Mouse (Mus musculus) liver, embryonic 13.5 days (tissue): ENCODE measurements around the gene Cuedc1. TPM values are rescaled to one million over a fixed set of nuclear protein-coding genes. Genes with fewer than 3 reads are reported as not detected.

Source experiments
- ATAC-seq: fragments of 200-750 bp; cut with Nextera tagmentation; 2 replicates; pipeline ENCODE4 v1.8.0; 2017; ENCODE audit warnings: low read depth, mild to moderate bottlenecking, moderate number of reproducible peaks, moderate library complexity
- DNase-seq: peaks from one replicate; pipeline ENCODE4 v3.0.0; 2022
- H3K27ac ChIP-seq: fragments of 300-500 bp; sonication (generic); 2 replicates; pipeline ENCODE4 v1.5.1; 2015; ENCODE audit warnings: moderate library complexity, mild to moderate bottlenecking, inconsistent platforms
- H3K27me3 ChIP-seq: fragments of 300-500 bp; sonication (generic); 2 replicates; pipeline ENCODE4 v1.6.1; 2015; ENCODE audit warnings: mild to moderate bottlenecking, inconsistent platforms
- H3K36me3 ChIP-seq: fragments of 300-500 bp; sonication (generic); 2 replicates; pipeline ENCODE4 v1.6.1; 2015; ENCODE audit warnings: mild to moderate bottlenecking, inconsistent platforms
- H3K4me1 ChIP-seq: fragments of 300-500 bp; sonication (generic); replicated peaks from 2 replicates; pipeline ENCODE4 v1.6.1; 2015; ENCODE audit warnings: inconsistent platforms
- H3K4me2 ChIP-seq: fragments of 300-500 bp; sonication (generic); 2 replicates; pipeline ENCODE4 v1.6.1; 2015; ENCODE audit warnings: inconsistent platforms, mild to moderate bottlenecking, moderate library complexity
- H3K4me3 ChIP-seq: fragments of 300-500 bp; sonication (generic); replicated peaks from 2 replicates; pipeline ENCODE4 v1.5.1; 2015; ENCODE audit warnings: mild to moderate bottlenecking, inconsistent platforms
- H3K9ac ChIP-seq: fragments of 300-500 bp; sonication (generic); 2 replicates; pipeline ENCODE4 v1.6.1; 2015; ENCODE audit warnings: mild to moderate bottlenecking, inconsistent platforms
- H3K9me3 ChIP-seq: fragments of 300-500 bp; sonication (generic); replicated peaks from 2 replicates; pipeline ENCODE4 v1.6.1; 2016; ENCODE audit warnings: inconsistent platforms
- WGBS: fragments of 180-500 bp; shearing (Covaris S2); methylation state at CpG from one replicate; pipeline ENCODE4 v1.1.7; 2015; ENCODE audit not compliant: insufficient replicate concordance; 5-methylcytosine and 5-hydroxymethylcytosine counted together
- polyA plus RNA-seq: library from polyadenylated mRNA; unstranded; fragments of >200 nt; fragmentation: Nextera tagmentation; extraction: Ambion mirVana; gene quantifications from 2 replicates; pipeline ENCODE4 v1.2.1, GENCODE M21; 2015

Cuedc1 gene
- polyA plus RNA-seq, 1 experiment from 2014 or later: 1.6 TPM

- 35% methylated on average over 6 of the region's 6 CpGs for WGBS
- H3K9me3 ChIP-seq: no peaks in the 10 kb centered on the region
- H3K36me3 ChIP-seq: no peaks in the 10 kb centered on the region
- H3K9ac ChIP-seq: no peak overlapping the region
- H3K27me3 ChIP-seq: peaks cover 11% of the 10 kb centered on the region; the same call in 1 of the 2 replicates
- H3K27ac ChIP-seq: no peak overlapping the region
- no peak overlapping the region for H3K4me2 ChIP-seq
- no peak for DNase-seq
- ATAC-seq: no peak
- no peak overlapping the region for H3K4me3 ChIP-seq
- H3K4me1 ChIP-seq: peaks cover 10% of the 10 kb centered on the region
Measured at GRCm38 (mm10) chr11:88180467-88180958, 82.7 kb downstream of the Cuedc1 start.

DNA sequence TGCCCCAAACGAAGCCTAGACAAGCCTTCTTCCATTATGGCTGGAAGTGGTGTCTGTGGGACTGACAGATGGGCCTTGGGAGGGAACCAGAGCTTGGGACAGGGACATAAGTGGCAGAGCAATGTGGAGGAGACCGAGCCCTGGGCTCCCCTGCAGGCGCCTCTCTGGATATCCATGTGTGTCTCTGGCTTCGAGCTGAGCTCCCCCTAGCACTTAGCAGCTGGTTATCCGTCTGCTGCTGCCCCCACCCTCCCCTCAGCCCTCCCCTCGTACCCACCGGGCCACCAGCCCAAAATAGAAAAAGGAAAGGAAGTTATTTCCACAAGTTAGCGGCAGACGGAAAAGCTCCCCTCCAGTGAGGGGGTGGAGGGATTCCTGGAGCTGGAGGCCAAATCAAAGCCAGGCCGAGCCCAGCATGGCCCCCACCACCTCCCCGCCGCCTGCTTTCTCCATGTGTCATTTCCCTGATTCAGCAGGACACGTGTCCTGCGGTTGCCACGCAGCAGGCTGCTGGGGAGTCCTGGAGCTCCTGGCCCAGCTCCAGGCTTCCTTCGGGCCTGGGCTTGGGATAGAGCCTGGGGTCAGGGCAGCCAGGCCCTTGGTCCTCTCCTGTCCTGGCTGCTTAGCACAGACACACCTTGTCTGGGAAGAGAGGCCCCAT, 83.2 kb downstream of the Cuedc1 start:
- Histone ChIP-seq H3K27ac (no peak overlapping the region), H3K36me3 (no peaks in the 10 kb centered on the region), H3K4me3 (no peak overlapping the region), H3K9ac (no peak overlapping the region; the same call in 1 of the 2 replicates), H3K4me2 (no peak overlapping the region), H3K4me1 (peaks cover 10% of the 10 kb centered on the region), H3K9me3 (no peaks in the 10 kb centered on the region), H3K27me3 (peaks cover 11% of the 10 kb centered on the region; the same call in 1 of the 2 replicates)
- WGBS: 20% methylated on average over 16 of the region's 16 CpGs
- DNase-seq (no peak), ATAC-seq (peak; percentile 39; the same call in 1 of the 2 replicates)

DNA sequence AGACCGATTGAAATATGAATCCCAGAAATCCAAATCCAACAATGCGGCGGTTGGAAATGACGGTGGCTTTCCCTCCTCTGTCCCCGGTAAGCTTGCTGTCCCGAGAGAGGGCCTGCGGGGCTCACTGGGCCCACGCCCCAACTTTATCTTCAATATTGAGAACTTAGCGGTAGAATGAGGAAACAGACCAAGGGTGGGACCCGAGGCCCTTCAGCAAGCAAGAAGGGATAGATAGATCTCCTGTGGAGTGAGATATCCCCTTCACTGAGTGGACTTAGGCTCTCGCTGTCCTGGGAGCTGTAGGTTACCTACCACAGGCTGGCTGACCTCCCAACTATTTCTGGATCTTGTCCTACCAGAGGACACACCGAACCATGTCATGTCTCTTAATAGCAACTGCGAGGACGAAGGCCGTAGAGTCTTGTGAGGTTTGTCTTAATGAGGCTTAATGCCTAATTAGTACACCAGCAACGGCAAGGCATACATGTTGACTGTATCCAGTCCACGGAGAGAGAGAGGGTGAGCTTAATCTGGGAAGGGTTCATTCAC, 86.8 kb downstream of the Cuedc1 start:
- H3K36me3 ChIP-seq: no peaks in the 10 kb centered on the region
- no peaks in the 10 kb centered on the region for H3K9me3 ChIP-seq
- H3K9ac ChIP-seq: no peak overlapping the region
- H3K4me2 ChIP-seq: no peak overlapping the region
- no peak overlapping the region for H3K27ac ChIP-seq
- peaks cover 36% of the 10 kb centered on the region for H3K27me3 ChIP-seq
- no peak for DNase-seq
- no peak for ATAC-seq
- no peak overlapping the region for H3K4me3 ChIP-seq
- 48% methylated on average over 17 of the region's 17 CpGs for WGBS
- H3K4me1 ChIP-seq: peaks cover 14% of the 10 kb centered on the region

DNA sequence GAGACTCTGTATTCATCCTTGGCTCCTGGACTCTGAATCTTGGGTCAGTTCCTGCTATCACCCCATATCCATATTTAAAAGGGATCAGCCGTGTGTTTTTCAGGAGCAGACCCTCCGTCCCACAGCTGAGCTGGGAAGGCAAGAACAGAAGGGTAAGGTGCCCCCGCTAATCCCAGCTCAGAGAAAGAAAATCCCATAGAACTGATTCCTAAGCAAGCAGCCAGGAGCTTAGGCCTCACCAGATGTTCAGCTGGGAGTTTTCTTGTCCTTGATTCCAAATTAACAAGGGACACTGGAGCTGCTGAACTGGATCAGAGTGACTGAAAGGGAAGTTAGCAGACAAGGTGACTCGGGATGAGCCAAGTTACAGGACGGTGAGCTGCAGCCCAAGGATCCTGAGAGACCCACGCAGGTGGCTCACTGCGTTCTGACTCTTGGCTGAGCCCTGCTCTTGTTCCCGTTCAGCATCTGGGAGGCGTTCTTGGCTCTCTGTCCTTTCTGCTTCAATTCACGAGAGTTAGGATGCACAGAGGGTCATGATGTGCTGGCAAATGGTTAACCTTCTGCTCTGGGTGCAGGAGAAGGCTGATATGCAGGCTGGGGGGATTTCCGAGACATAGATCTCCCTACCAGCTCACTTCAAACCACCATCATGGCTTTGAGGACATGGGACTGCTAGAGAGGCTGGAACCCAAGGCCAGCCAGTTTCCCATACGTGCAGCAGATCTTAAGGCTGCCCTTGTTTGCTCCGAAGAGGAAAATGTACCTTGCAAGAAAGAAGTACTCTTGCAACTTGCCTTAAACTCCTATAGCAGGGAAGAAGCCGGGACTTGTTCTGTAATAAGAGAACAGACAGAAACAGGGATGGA, 88.5 kb downstream of the Cuedc1 start:
- Histone ChIP-seq H3K27me3 (peaks cover 46% of the 10 kb centered on the region), H3K4me3 (no peak overlapping the region), H3K9me3 (no peaks in the 10 kb centered on the region), H3K27ac (no peak overlapping the region), H3K9ac (no peak overlapping the region), H3K4me1 (peaks cover 14% of the 10 kb centered on the region), H3K36me3 (no peaks in the 10 kb centered on the region), H3K4me2 (no peak overlapping the region)
- WGBS: 65% methylated on average over 14 of the region's 14 CpGs
- ATAC-seq (no peak), DNase-seq (no peak)

- Histone ChIP-seq H3K9me3 (no peaks in the 10 kb centered on the region), H3K27ac (no peak overlapping the region), H3K36me3 (no peaks in the 10 kb centered on the region), H3K27me3 (peaks cover 49% of the 10 kb centered on the region), H3K4me1 (peaks cover 10% of the 10 kb centered on the region), H3K4me2 (no peak overlapping the region), H3K9ac (no peak overlapping the region), H3K4me3 (no peak overlapping the region)
- ATAC-seq (no peak), DNase-seq (no peak)
- WGBS: 40% methylated on average over 2 of the region's 2 CpGs
Measured at GRCm38 (mm10) chr11:88186947-88187243, 89.0 kb downstream of the Cuedc1 start.

GRCm38 (mm10) chr11:88187417-88188133, 89.7 kb downstream of the Cuedc1 start:
- no peaks in the 10 kb centered on the region for H3K36me3 ChIP-seq
- H3K9ac ChIP-seq: peak overlapping the region; percentile 3; the same call in 1 of the 2 replicates
- H3K4me2 ChIP-seq: peak overlapping the region; percentile 48
- peaks cover 56% of the 10 kb centered on the region for H3K27me3 ChIP-seq
- peak; percentile 76 for ATAC-seq
- peaks cover 10% of the 10 kb centered on the region for H3K4me1 ChIP-seq
- DNase-seq: peak; percentile 49
- 9% methylated on average over 25 of the region's 25 CpGs for WGBS
- H3K9me3 ChIP-seq: no peaks in the 10 kb centered on the region
- 0 out of 2 replicates have a peak overlapping the region, but pooled peaks have one; percentile 12 for H3K4me3 ChIP-seq
- no peak overlapping the region for H3K27ac ChIP-seq

DNA sequence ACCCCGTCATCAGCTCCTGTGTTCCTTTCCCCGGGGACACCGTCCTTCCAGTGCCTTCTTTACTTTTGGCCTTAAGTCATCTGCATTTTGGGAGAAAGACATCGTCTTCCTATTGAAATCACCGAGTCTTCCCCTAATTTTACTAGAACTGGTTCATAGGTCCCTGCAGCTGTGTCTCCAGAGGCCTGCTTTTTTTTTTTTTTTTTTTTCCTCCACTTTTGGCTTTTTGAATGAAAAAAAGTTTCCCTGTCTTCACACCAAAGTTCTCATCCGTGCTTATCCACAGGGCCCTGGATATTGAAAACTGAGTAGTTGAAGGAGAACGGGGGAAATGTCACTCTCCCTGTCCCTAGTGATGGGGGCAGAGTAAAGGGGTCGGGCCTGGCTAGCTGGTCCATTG, 90.4 kb downstream of the Cuedc1 start:
- H3K27me3 ChIP-seq: peaks cover 59% of the 10 kb centered on the region

DNA sequence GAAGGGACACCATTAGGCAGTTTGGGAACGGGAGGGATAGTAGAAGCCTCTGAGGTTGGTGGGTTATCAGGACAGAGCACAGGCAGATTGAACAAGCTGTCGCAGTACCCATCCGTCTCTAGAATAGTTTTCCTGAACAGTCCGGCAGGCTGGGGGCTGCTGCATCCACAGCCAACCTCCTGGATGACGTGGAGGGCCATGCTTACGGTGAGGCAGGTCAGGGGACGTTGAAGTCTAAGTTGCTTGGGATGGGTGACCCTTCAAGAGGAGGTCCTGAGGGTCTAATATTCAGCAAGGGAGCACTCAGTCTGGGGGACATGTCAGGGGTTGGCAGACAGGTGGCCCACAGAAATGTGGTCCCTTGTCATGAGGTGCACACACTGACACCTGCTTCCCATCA, 90.8 kb downstream of the Cuedc1 start:
- no peak overlapping the region for H3K27ac ChIP-seq
- no peak for ATAC-seq
- whole genome bisulfite sequencing: 61% methylated on average over 7 of the region's 7 CpGs

More for the DNA sequence above, 90.4 kb downstream of the Cuedc1 start:
- WGBS: 27% methylated on average over 8 of the region's 8 CpGs
- Histone ChIP-seq H3K9me3 (no peaks in the 10 kb centered on the region), H3K4me3 (no peak overlapping the region), H3K27ac (no peak overlapping the region), H3K4me1 (peaks cover 10% of the 10 kb centered on the region), H3K4me2 (peak overlapping the region; percentile 48), H3K9ac (no peak overlapping the region), H3K36me3 (no peaks in the 10 kb centered on the region)
- DNase-seq (no peak), ATAC-seq (no peak)

DNA sequence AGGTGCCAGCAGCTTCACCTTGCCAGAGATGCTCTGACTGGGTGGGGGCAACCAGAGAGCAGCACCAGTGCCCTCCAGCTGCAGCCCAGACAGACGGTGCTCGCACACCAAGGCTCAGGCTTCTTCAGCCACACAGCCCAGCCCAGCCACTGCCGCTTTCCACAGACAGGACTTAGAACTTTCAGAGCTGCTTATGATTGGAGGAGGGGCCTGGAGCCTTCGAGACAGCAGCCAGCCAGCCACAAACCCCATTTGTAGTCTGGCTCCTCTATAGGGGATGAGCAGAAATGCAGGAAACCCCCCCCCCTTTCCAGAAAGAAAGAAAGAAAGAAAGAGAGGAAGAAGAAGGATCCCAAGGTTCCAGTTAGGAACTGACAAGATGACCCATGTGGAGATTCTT, 94.7 kb downstream of the Cuedc1 start:
- DNase-seq (no peak), ATAC-seq (no peak)
- peaks cover 5% of the 10 kb centered on the region; the same call in 1 of the 2 replicates for H3K4me1 ChIP-seq
- H3K27me3 ChIP-seq: peaks cover 83% of the 10 kb centered on the region
- WGBS: 7% methylated on average over 4 of the region's 4 CpGs
- H3K27ac ChIP-seq: no peak overlapping the region
- no peak overlapping the region for H3K9ac ChIP-seq
- no peaks in the 10 kb centered on the region for H3K36me3 ChIP-seq
- H3K9me3 ChIP-seq: no peaks in the 10 kb centered on the region
- H3K4me2 ChIP-seq: no peak overlapping the region
- H3K4me3 ChIP-seq: no peak overlapping the region

More for the DNA sequence above, 90.8 kb downstream of the Cuedc1 start:
- Histone ChIP-seq H3K9ac (no peak overlapping the region), H3K4me2 (no peak overlapping the region), H3K36me3 (no peaks in the 10 kb centered on the region), H3K4me1 (peaks cover 13% of the 10 kb centered on the region), H3K4me3 (no peak overlapping the region), H3K9me3 (no peaks in the 10 kb centered on the region), H3K27me3 (peaks cover 61% of the 10 kb centered on the region)
- DNase-seq: no peak

DNA sequence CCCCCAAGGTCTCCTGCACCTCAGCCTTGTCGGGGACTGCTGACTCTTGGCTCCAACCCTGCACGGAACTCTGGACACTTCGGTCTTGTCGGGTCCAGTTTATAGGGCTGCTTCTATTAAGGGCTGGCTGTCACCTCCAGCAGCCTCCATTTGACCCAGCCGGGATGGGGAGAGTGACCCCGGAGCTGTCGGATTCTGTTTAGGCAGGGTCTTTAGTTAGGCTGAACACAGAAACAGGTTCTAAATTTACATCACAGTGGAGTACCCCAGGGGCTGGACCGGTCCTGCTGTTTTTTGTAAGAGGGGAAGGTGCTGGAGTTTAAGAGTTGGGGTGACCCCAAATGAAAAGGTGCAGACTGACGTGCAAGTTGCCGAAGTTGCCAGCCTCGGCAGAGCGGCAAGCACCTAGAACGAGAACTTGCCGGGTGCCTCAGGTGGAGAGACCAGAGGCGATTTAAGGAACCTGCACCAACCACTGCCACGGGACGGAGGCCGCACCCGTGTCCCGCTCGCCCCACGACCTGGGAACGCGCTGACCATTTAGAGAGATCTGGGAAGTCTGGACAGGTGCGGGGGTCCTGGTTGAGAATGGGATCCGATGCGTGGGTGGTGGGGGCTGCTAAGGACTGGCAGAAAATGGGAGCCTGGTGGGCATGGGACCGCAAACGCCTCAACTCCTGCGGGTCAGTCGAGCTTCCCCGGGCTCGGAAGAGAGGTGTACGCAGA, 95.4 kb downstream of the Cuedc1 start:
- no peak for DNase-seq
- Histone ChIP-seq H3K4me2 (peak overlapping the region; percentile 41), H3K4me3 (peak overlapping the region; percentile 25; the same call in 1 of the 2 replicates), H3K9ac (no peak overlapping the region), H3K9me3 (no peaks in the 10 kb centered on the region), H3K27ac (no peak overlapping the region), H3K4me1 (peaks cover 5% of the 10 kb centered on the region; the same call in 1 of the 2 replicates), H3K36me3 (no peaks in the 10 kb centered on the region), H3K27me3 (peaks cover 88% of the 10 kb centered on the region)
- 3% methylated on average over 34 of the region's 34 CpGs for WGBS
- ATAC-seq: no peak
